Mouse (Mus musculus) layer of hippocampus, adult 8-10 months (tissue): ENCODE results near the gene Svop. TPM values are rescaled to one million over a fixed set of nuclear protein-coding genes. Genes with fewer than 3 reads are reported as not detected.

Experiments
- DNase-seq, 2 experiments: peaks; one replicate each; pipeline ENCODE4 v3.0.0; 2022; ENCODE audit warnings: low spot score in 2 of 2
- total RNA-seq, 4 experiments: library from RNA; stranded (reverse); gene quantifications; 2 replicates each; pipeline ENCODE4 v1.2.4; 2022

Svop gene
- 100 to 1,000 TPM; 146 to 171 (median 153) TPM for total RNA-seq

DNA sequence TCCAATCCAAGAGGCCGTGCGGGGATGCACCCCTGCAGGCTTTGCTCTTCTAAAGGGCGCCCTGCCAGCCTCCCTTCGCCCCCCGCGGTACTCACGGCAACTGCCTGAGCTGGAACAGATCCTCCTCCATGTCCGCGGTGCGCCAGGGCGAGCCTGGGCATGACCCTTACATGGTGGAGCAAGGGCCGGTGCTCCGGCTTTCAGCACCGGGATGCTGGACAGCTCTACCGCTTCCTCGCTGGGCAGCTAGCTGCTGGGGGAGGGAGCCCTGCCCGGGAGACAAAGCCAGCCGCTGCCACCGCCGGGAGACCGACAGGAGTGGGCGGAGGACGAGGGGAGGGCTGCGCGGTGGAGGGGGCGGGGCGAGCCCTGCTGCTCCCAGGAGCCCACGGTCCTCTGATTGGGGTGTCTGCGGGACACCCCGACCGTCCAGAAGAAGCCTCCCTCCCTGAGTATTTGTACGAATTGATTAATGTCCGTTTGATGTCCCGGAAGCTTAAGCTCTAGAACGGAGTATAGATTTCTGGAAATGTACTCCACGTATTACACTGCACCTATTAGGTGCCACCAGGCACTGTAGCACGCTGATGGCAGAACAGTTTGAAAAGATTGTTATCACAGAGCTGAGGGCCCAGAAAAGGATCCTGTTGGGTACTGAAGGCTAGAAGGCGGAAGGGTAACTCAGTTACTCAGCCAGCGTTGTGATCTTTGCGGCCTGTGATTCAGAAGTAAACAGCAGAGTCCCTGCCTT is at the start of gene Svop:
Gene Svop, minus strand, starts transcription at position 514 of the 751 bp plus-strand sequence.
- peak; percentile 58 to 78 for DNase-seq

GRCm38 (mm10) chr5:114139175-114139574 is 47.8 kb upstream of the Svop start:
- DNase-seq, result peak; percentile 79 to 83

DNA sequence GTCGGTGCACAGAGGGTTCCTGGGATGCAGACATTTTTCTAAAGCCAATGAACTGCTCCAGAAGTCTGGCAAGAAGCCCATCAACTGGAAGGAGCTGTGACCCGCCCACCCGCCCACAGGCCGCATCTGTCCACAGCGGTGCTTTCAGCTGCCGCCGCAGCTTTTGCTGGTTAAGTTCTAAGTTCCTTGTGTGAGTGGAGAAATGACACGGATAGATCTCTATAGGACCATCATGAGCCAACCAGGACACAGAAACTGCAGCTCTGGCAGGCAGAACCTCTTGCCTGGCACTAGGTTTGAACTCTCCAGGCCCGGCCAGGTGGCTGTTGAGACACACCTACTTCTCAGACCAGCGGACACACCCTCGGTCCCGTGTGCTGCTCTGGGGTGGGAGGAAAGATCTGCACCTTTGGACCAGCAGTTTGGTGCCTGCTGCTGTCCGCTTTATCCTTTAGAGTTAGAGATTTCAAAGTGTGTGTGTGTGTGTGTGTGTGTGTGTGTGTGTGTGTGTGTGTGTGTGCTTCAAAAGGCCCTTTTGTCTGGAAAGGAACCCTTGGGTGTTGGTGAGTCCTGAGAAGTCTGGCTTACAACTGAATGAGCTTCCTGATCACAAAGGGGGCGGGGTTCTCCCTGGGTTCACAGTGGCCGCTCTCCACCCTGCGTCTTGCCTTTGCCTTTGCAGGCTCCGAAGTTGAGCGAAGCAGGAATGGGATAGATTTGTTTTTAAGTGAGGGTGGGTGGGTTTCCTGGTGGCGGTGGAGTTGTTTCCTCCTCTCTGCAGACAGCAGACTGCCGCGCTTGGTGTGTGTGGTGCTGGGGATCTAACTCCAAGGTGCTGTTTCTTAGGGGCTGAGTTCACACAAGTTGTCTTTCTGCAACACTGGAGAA is 47.2 kb upstream of the Svop start:
- no peak for DNase-seq

- no peak for DNase-seq
These were observed 46.3 kb upstream of the Svop start for GRCm38 (mm10) chr5:114137481-114138276.

GRCm38 (mm10) chr5:114135516-114135915 is 44.1 kb upstream of the Svop start:
- no peak for DNase-seq

DNA sequence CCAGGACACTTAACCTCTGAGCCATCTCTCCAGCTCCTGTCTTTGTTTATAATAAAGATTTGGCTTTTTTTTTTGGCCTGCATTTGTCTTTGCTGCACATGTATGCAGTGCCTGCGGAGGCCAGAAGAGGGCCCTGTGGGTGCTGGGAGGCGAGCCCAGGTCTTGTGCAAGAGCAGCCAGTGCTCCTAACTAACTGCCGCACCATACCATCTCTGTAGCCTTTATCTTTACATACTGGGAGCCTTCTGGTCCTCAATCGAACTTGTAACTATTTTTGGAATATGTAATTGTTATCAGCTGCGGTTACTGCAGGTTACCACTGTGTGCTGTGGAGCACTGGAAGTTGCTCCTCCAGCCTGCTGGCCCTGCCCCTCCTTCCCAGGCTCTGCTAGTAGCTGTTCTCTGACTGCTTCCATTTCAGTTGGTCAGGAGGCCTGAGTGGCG is 42.7 kb upstream of the Svop start:
- DNase-seq, result no peak

DNA sequence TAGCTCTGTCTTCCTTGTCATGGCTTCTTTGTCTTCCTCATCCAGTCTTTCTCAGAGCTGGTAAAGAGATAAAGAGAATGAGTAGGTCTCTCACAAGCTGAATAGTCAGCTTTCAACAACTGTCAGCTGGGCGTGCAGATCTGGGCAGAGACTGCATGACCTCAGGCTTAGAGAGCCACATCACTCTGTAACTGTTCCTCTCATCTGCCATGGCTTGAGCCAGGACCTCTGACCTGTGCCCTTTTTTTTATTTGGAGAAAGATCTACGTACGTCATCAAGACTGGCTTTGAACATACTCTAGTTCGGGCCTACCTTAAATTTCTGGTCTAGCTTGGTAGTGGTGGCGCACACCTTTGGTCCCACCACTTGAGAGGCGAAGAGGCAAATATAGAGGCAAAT is 41.5 kb upstream of the Svop start:
- no peak for DNase-seq

DNA sequence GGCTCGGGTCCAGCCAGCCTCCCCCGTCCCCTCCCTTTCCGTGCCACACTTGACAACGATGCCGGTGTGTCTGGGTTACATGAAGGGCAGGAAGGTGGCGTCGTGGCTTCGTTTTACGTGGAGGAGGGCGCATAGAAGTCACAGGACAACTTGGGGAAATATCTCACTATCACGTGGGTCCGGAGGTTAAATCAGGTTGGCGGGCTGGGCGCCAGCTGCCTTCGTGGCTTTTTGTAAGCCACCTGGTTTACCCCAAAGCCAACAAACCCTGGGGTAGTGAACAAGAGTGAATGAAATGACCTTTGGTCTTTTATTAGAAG is 40.1 kb upstream of the Svop start:
- DNase-seq, result no peak

GRCm38 (mm10) chr5:114130698-114131520 is 39.5 kb upstream of the Svop start:
- DNase-seq, result peak; percentile 85 to 93

DNA sequence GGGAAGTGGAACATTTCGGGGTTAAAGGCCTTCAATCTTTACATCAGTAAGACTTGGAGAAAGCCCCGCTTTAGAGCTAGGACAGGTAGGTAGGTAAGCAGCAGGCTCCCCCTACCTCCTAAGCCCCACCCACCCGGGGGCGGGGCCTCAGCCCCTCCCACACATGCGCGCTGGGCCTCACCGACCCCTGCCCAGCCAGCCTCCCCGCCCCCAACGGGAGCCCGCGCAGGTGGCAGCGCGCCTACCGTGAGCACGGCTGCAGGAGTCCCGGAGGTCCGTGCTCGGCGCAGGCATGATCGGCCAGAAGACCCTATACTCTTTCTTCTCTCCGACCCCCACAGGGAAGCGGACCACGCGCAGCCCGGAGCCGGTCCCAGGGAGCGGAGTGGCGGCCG is 38.8 kb upstream of the Svop start, which contains the start of gene Ung:
Gene Ung, plus strand, starts transcription at position 176 of the 395 bp plus-strand sequence.
- no peak for DNase-seq

- no peak for DNase-seq
These were observed 38.3 kb upstream of the Svop start for GRCm38 (mm10) chr5:114129550-114130210.

DNA sequence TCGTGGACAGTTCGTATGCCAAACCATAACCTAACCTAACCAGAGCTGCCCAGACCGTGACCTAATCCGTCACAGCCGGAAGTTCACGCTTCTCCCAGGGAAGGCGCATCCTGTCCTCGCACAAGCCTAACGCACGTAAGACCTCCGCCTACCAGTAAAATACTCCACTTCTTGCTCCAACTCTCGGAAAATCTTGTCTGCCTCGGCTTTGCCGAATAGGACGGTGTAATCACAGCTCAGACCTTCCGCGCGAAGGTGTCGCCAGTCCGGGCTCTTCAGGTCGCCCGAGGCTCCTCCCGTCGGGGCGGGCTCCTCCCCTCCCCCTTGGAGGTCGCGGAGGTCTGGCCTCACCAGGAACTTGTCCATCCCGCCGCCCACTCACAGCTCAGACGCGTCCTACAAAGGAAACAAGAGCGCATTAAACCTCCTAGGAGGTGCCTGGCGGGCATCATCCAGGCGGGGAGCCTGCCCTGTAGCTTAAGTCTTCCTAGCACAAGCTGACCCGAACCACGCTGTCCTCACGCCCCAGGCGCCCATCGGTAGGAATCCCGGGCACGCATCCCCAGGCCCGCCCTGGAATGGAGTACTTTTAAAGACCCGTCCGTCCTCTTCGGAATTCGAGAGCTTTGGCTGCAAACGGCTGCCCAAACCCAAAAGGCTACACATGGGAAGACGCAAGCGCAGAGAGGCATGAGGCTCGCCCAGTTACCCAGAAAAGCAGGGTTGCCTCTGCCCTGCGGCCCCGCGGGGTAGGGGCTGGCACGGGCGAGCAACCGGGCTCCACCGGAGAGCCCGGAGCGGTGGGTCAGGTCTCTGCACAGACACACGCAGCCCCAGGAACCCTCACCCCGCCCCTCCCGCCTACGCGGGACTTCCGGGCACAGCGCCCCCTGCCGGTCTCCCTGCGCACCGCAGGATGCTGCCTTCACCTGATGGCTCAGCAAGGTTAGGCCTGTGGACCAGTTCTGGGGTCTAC is 36.3 kb upstream of the Svop start, which contains the start of gene Alkbh2:
Gene Alkbh2, minus strand, starts transcription at position 845 of the 976 bp plus-strand sequence.
- DNase-seq, result peak in 1 of 2 experiments; percentile 69

GRCm38 (mm10) chr5:114126499-114127244 is 35.3 kb upstream of the Svop start:
- no peak for DNase-seq

GRCm38 (mm10) chr5:114126008-114126407 is 34.6 kb upstream of the Svop start:
- no peak for DNase-seq

DNA sequence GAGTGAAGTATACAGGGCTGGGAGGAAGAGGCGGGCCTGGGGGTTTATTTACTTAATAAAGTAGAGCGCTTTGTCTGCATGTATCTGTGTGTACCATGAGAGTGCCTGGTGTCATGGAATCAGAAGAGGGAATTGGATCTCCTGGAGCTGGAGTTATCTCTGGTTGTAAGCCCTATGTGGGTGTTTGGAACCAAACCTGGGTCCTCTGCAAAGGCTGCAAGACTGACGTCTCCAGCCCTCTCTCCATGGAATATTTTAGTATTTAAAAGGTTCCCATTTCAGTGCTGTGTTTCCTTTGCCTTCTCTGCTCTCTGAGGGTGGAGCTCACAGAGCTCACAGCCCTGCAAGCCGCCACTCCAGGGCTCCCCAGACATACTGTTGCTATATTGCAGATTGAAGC is 28.4 kb upstream of the Svop start:
- no peak for DNase-seq

DNA sequence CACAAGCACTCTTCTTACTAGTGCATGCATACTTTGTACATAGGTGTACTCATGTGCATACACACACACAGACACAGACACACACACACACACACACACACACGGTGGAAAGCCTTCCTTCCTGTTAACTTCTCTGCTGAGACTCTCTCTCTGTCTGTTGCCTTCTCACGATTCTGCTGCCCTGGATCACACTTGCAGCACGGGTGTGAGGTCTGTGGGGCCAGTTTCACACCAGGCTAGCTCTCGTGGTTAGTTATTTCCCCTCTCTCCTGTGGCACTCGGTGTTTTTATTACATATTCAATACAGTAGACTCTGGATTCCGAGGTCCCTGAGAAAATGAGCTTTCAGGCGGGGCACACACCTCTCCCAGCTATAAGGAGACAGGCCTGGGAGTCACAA is 25.2 kb upstream of the Svop start:
- no peak for DNase-seq

DNA sequence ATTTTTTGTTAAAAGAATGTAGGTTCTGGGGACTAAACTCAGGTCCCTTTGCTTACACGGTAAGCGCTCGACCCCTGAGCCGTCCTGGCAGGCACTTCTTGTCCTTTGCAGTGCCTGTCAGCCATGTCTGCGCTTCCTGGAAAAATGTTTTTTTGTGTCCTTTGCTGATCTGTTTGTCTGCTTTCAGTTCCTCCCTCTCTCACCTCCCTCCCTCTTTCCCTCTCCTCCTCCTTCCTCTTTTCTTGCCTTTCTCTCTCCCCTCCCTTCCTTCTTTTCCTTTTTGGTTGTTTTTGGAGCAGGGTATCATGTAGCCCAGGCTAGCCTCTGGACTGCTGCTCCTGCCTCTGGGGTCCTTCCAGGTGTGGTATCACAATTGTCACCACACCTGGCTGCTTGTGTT is 23.7 kb upstream of the Svop start:
- no peak for DNase-seq

GRCm38 (mm10) chr5:114113334-114113733 is 22.0 kb upstream of the Svop start:
- DNase-seq, result no peak
